Mouse (Mus musculus) thymus, postnatal 10 days (tissue): ENCODE data around the gene Ace3.

Source experiments
- DNase-seq, 2 experiments: peaks; one replicate each; pipeline ENCODE4 v3.0.0; 2021; ENCODE audit warnings: low spot score in 2 of 2

The Ace3 gene

GRCm38 (mm10) chr11:106044349-106044748 lies 49.9 kb downstream of the Ace3 start:
- DNase-seq = no peak

- DNase-seq = no peak
These were observed 50.8 kb downstream of the Ace3 start for GRCm38 (mm10) chr11:106045256-106045655.

GRCm38 (mm10) chr11:106045780-106046179 lies 51.3 kb downstream of the Ace3 start:
- DNase-seq = no peak

- DNase-seq = no peak
These were observed 52.1 kb downstream of the Ace3 start for GRCm38 (mm10) chr11:106046584-106046983.

GRCm38 (mm10) chr11:106053921-106054320 lies 59.4 kb downstream of the Ace3 start:
- no peak for DNase-seq

GRCm38 (mm10) chr11:106054600-106054999 lies 60.1 kb downstream of the Ace3 start:
- DNase-seq = no peak
